Mouse (Mus musculus) kidney, postnatal 14 days (tissue): ENCODE results near the gene Tacc2.

Experiments
- DNase-seq: peaks from one replicate; pipeline ENCODE4 v3.0.0; 2022; ENCODE audit warnings: mixed read lengths

The Tacc2 gene

DNA sequence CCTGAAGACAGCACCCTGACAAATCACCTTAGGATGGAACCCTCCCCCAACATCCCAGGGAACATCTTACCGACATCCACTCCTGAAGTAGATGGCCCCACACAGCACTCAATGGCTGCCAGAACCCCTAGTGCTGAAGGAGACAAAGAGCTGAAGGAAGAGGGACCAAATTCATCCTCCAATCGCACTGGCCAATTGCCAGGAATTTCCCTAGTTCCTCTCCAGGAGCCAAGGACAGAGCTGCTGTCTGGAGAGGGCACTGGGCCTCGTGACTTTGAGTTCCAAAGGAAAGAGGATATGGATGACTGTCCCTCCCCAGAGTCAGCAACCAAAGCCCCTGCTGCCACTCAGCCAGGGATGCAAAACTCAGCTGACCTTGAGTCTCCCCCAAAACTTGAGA, 44.7 kb downstream of the Tacc2 start:
- peak; percentile 32 for DNase-seq

DNA sequence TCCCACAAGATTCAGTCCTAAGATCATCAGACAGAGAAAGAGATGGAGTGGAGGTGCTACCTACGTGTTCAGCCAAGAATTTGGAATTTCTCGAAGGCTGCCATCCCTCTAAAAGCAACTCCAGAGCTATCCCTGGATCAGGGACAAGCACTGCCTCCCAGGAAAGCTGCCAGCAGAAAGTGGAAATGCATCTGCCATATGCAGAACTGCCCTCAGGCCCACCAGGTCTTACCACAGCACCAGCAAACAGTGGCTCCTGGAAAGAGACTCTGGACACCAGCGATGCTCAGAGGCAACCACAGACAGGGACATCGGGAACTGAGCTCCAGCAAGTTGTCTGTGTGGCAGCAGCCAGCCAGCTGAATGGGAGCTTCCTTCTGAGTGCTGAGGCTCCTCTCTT, 45.1 kb downstream of the Tacc2 start:
- DNase-seq, result no peak

DNA sequence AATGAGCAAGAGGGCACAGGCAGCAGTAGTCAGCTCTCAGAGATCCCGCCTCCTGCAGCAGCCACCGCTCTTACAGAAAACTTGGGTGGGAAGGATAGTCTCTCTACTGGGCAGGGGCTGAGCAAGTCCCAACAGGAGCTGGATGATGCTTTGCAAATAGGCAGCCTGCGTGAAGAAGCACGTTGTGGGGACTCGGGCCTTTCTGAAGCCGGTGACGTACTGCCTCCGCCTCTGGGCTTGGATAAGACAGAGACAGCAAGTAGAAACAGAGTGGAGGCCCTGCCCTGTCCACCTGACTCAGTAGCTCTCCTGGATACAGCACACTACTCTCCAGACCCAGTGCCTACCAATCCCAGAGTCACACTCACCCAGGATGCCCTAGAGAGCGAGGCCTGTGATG, 47.1 kb downstream of the Tacc2 start:
- DNase-seq, result no peak

DNA sequence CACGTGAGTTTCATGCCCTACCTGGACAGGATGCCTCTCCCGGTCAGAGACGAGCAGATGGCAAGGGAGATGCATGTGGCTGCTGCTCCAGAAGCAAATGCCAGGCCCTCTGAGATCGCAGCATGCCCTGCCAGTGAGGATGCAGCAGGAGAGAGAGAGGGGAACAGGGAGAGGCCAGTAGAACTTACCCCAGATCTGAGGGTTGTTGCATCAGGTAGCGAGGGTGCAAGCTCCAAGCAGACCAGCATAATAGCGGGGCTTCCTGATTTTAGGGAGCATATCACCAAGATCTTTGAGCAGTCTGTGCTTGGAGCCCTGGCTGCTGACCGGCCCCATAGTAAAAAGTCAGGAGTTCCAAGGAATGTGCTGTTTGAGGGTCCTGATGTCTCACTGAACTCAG, 48.1 kb downstream of the Tacc2 start:
- no peak for DNase-seq

DNA sequence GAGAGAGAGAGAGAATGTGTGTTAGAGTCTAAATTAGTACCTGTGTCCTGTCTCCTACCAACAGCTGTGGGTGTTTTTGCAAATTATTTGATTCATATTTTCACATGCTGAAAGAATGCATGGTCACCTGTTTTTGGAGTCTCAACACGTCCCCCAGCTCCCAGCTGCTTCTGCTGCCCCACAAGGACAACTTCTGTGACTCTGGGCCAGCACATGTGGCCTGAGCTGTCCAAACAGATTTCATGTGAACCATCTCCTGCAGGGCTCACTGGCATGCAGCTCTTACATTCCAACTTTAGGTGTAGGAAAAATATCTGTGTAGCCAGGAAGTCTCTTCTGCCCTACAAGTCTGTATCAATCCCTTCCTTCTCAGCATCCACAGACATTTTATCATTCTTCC, 51.4 kb downstream of the Tacc2 start:
- DNase-seq, result no peak

DNA sequence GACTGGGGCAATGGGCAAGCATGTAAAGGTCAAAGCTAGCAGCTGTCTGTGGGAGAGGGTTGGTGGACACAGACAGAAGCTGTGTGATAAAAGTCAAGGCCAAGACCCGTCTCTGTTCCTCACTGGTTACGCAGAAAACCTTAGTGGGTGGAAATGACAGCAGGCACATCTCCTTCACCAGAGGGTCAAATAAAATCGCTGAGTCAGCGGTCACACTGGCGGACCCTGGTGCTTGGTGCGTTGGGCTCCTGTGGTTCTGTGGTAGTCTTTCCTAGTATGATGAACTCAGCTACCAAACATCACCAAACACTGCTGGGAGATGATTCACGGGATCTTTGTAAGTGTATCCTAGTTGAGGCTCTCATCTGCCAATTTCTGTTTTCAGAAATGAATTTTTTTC, 52.8 kb downstream of the Tacc2 start:
- no peak for DNase-seq

DNA sequence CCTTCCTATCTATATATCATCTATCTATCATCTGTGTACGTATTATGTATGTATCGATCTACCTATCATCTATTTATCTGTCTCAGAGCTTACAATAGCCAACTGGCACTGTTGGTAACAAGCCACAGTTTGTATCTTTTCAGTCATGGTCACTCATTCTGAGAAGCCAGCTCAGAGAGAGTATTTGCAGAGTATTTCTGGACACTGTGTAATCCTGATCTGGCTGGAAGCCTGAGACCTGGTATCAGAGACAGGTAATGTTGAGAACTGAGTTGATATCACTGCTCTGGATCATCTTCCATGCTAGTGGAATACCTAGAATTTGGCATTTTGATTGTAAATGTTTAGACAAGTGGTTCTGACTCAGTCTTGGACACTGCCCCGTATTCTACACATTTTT, 53.7 kb downstream of the Tacc2 start:
- DNase-seq, result no peak

DNA sequence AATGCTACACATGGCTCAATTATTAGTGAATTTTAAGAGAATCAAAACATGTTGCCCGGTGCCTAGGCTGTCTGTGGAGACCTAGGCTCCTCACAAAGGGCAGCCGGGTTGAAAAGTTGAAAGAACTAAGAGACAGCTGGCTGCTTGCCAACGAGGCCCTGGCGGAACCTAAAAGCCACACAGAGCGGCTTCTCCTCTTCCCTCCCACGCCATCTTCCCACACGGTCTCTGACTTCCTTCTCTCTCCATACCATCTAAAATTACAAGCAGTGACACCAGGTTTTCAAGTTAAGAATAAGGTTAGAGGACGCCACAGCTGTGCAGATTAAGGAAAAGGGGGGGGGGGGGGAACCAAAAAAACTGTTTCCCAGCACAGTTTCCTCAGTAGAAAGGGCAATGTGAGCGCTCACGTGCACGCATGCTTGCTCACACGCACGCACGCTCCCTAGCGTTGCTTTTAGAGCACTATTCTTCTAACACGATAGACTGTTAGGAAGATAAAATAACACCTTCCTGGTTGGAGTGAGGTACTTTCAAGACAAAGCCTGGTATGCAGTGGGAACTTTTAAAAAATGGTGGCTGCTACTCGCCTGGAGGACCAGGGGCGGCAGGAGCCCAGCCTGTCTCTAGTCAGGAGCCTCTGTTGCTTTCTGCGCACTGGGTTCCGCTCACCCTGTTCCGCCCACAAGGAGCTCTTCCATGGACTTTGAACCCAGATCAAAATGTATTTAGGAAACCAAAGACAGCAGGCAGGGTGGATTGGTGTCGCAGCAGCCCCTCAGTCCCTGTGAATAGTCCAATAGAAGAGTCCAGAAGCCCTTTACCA, 54.5 kb downstream of the Tacc2 start:
- DNase-seq, result peak; percentile 78

DNA sequence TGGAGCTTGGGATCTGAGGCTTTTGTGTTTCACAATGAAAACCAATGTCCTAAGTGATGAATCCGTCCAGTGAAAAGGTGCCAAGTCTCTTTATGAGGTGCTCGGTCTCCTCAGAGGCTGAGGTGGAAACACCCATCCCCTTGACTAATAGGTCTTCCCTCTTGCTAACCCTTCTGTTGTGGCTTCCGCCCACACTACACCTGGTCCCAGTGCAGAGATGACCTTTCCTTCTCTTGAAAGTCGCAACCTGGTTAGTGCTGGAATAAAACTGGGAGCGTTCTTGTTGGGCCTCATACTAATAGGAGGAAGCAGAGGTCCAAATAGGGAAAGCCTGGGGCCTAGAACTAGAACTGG, 55.1 kb downstream of the Tacc2 start:
- no peak for DNase-seq

DNA sequence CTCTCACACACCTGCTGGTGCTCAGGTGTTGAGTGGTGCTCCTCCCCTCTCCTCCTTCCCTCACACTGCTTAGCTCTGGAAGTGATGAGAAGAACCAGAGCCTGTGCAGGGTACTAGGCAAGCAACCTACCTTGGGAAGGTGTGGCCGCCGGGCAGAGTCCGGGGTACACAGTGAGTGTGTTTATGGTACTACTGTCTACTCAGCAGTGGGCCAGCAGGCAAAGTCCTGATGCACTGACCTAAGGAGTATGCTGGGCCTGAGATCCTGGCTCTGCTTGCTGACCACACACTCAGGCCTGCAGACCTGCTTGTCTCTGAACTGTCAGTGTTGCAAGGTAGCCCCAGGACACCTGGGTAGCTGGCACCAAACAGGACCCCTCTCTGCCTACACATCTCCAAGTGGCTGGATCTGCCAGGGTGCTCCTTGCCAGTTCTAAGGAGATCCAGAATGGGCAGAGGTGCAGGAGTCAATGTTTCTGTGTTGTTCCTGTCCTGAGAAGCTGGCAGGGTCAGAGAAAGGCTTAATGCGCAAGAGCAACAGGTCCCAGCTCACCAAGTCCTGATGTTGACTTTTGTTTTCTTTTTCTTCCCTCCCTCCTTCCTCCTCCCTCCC, 57.1 kb downstream of the Tacc2 start:
- DNase-seq, result peak; percentile 70

DNA sequence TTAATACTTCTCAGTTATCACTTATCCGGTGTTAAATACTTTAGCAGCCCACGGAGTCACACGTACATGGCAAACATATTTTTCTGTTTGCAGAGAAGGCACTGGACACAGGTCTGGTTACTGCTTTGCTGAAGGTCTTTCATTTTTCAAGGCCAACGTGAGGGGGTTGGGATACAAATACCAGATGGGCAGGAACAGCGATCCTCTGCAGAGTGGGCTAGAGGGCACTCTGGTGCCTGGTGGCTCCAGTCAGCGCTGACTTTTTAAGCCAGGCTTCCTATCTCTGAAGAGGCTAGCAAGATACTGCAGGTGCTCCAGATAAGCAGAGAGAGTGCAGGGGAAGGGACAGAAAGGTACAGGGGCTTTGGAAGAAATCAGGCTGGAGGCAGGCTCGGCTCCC, 58.0 kb downstream of the Tacc2 start:
- DNase-seq, result no peak

DNA sequence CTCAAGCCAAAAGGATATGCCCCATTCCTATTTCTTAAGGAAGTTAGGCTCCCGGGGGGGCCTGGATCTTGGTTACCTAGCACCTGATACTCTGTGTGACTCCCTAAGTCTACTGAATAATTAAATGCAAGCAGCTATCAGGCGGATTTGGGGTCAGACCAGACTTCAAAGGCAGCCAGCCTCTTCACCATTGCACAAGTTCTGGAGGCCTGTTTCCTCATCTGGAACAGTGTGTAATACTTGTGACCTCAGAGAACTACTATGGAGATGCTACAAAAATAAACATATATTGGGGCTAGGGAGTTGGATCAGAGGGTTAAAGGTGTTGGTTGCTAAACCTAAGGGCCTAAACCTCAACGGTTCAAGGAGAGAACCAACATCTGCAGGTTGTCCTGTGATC, 59.0 kb downstream of the Tacc2 start:
- DNase-seq, result no peak

DNA sequence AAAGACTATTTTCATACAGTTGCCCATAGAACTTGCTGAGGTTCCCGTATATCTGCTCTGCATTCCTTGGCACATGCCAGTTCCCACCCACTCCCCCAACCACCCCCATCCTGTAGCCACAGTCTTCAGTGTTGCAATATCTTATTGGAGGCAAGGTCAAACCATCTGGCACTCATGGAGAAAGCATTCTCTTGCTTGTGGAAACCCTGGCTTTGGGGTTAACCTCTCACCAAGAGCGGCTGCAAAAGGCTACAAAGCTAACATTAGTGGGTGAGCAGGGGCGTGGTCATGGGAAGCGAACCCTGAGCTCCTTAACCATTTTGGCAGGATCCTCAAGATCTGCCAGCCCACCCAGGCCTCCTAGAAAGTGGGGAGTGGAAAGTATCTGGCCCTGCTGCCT, 59.7 kb downstream of the Tacc2 start:
- DNase-seq, result no peak

DNA sequence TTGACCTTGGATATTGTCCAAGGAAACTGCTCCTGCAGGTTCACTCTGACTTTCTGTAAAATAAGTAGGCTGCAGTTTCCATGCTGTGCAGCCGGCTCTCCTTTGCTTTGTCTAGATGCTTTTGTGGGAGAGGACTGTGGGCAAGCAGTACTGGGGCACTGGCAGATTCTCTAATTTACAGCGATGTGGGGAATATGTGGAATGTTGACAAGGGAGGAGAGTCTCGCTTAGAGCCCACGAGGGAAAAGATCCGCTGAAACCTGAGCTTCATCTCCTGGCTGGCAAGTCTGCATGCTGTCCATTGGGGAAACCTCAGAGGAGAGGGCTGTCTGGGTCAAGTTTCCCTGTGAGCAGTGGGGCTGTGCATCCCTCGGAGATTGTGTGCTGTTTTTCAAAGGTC, 60.6 kb downstream of the Tacc2 start:
- DNase-seq, result no peak

DNA sequence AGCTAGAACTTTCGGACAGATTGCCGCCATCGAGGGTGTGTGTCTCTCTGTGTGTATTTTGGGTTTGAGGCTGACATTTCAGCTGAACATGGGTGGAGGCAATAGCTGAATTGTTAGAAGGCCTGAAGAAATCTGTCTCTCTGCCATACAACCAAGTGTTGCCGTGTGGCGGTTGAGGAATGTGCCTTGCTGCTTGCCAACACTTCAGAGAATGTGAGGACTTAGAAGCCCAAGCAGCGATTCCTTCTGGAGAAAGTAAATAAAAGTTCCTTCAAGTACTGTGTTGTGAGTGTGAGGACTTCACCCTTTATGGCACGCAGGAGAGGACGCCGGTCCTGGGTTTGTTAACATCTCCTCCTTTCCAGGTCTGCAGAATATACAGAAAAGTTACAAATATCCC, 63.4 kb downstream of the Tacc2 start:
- no peak for DNase-seq

DNA sequence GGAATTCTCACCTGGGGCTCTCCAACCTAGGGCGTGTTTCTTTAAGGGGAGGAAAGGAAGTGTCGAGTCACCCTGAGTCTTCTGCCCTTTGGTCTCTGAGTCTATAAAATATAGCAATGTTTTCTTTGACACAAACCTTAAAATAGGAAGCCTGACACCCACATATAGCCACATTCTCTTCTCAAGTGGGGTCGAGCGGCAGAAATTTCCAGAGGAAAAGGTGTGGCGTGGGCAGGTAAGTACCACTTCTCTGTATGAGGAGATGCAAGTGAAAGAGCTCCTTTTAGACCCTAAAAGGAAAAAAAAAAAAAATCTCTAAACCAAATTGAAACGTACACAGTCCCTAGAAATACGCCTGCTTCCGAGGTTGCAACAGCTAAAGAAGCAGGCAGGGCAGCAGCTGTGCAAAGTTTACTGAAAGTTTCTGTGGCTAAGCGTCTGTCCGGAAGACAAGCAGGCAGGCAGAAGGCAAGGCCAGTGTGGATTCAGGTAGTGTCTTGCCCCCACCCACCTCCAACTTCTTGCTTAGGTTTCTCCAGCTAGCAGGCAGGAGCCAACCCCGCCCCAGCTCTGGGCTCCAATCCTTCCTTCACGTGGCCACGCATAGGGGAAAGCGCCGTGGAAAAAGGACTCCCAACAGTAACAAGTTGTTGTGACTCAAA, 68.2 kb downstream of the Tacc2 start:
- no peak for DNase-seq

DNA sequence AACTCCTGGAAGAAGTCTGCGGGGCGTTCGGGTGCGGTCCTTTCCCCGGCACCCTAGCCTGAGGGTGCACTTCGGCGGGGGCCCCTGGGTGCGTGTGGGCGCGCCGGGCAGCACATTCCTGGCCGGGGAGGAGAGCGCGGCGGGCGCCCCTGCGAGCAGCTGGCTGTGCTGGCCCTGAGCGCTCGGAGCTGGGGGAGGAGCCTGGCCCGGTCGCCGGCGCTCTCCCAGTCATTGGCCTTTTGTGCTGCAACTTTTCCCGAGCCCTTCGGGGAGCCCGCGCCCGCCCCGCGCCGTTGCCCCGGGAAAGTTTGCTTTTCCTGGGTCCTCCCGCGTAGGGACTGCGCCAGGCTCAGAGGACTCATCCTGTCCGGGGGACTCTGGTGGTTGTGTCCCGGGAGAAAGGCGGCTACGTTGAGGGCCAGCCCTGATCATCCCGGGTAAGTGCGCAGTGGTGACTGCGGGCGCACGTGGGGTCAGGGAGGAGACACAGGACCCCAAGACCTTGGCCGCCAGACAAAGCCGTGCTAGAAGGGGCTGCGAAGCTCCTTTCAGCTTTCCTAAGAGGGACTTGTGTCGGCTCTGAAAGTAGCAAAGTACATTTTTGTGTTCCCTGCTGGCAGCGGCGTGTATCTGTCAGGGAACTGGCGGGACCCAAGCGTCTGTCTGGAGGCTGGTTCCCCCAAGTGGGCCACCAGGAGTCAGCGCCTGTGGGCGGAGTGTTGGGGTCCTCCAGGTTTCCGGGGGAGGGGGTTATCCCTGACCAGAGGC, 68.9 kb downstream of the Tacc2 start:
- peak; percentile 89 for DNase-seq

DNA sequence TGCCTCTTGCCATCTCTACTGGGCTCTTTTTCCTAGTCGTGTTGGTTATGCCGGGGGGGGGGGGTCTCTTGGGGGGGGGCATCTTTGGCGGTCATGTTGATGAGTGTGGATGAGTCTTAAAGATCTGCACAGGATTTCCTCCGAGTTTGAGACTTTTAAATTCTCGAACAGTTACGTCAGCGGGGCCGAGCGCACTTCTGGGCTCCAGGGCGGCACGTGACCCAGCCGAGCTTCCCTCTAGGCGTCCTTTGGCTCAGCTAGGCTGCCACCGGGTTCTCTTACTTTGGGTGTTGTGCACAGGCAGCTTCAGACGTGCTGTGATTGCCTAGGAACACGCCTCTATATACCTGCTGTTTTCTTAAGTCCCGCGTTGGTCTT, 69.5 kb downstream of the Tacc2 start:
- peak; percentile 89 for DNase-seq

DNA sequence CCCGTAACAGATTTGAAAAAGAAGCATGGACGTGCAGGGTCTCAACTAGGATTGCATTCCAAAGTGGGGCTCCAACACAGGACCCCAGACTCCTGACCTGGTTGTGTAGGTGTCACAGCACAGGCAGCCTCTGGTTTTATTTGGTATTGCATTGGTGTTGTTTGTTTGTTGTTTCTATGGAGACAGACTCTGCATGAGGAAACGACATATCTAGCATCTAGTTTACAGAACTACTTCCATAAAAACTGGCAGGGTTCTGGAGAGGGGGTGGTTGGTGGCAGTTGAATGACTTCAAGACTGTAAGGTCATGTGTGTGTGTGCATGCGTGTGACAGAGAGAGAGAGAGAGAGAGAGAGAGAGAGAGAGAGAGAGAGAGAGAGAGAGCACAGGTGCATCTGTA, 70.8 kb downstream of the Tacc2 start:
- no peak for DNase-seq

DNA sequence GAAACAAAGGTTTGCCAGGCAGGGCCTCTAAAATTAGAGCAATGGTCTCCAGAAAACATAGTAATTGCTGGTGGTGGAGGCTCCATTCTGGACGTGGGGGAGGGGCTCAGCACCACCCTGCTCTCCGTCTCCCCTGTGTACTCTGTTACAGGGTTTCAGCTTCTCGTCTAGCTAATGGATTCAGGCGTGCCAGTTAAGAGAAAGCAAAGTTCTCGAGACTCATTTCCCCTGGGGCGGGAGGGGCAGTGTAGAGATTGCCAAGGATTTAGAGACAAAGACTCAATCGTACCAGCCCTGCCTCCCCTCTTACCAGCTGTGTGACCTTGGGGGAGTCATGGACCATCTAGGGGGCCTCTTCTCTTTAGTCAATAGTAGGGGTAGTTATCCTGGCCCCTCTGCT, 72.0 kb downstream of the Tacc2 start:
- peak; percentile 51 for DNase-seq

DNA sequence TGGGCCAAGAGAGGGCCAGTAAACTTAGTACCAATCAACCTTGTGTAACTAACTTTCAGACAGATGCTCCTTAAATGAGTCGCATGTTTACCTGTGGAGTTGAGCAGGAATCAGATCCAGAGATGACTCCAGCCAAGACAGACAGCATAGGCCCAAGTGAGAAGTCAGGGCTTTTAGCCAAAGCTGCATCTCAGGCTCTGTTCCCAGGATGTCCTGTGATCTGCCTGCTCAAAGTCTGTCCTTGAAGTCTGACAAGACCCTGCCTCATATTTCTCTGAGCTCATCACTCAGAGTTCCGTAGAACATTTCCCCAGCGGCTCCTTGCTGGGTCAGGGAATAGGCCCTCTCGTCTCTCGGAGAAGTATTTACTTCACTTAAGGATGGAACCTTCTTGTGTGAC, 73.4 kb downstream of the Tacc2 start:
- DNase-seq, result no peak

DNA sequence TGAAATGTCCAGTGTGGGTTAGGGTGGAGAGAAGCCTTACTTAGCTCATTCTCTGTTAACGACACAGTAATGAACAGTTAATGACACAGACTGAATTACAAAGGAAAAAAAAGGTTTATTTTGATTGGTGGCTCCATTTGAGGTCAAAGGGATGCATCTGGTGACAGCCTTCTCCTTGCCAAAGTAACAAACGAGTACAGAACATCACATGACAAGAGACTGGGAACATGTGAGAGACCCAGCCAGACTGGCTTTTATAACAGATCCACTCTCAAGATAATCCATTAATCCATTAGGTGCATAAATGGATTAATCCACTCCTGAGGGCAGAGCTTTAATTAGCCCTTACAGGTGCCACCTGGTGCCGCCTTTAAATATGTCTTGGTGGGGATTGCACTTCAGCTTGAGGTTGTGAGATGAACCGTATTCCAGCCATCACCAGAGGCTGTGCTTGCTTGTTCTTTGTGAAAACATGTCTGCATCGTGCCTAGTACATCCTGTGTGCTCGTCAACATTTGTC, 75.9 kb downstream of the Tacc2 start:
- DNase-seq, result no peak

DNA sequence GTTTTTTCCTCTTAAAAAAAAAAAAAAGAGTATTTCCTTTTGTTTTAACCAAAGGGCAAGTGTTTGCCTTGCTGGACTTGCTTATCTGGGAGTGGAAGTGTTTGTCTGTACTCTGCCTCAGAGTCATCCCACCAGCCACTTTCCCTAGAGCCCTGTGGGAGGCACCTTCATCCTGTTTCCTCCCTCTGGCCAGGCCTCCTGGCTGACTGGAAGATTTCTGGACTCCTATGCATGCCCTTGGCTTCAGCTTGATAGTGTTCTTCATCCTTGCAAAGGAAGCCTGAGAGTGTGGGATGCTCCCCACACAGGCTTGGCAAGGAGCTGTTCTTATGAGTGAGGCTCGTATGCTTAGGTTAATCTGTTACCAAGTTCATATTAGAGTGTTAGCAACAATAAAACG, 77.3 kb downstream of the Tacc2 start:
- peak; percentile 56 for DNase-seq
